Mouse (Mus musculus) layer of hippocampus, adult 9-11 months (tissue): ENCODE data around the gene Fam214b.
A peak's percentile ranks its signal among the peaks of the same experiment; 100 is the strongest.

Source experiments
- DNase-seq: peaks from one replicate; pipeline ENCODE4 v3.0.0; 2022

The Fam214b gene

DNA sequence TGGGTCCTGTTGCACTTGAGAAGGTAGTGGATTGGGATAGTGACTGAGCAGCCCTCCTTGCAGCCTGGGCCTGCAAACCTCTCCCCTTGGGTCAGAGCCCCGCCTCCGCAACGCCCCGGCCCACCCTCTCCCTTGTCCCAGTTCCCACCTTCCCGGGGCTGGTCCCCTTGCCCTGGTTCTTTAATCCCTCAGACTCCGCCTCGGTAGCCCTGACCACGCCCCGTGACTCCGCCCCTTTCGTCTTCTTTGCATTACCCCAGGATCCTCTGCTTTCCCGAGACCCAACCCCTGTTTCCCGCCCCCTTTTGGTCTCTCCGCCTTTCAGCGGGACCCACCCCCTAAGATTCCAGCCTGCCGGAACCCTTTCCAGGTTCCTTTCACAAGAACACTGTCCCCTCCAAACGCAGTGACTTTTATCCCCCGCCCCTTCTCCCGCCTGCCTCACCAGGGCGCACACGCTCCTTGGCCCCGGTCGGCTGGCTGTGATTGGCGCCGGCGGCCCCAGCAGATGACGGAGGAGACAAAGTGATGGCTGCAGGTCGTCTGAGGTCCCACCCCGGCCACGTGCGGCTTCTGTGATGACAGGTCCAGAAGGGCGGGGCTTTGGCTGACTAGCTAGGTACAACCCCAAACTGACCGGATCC is at the start of gene Fam214b:
TSS of gene Fam214b (minus strand) at position 562 of the 644 bp plus-strand sequence.
- peak; percentile 94 for DNase-seq

DNA sequence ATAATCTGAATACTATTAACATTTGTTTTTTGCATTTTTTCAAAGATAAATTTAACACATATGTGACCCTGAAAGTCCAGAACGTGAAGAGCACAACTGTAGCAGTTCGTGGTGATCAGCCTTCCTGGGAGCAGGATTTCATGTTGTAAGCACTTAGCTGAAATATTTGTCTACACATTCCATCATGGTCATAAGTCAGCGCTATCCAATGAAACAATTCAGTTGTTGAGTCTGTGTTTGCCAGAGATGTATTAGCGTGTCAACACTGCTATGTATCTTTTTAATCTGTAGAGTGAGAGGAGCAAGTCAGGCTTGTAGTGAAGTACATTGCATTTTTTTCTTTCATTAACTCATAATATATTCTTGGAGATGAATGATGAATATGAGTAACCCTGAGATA is 45.2 kb upstream of the Fam214b start:
- DNase-seq = no peak

DNA sequence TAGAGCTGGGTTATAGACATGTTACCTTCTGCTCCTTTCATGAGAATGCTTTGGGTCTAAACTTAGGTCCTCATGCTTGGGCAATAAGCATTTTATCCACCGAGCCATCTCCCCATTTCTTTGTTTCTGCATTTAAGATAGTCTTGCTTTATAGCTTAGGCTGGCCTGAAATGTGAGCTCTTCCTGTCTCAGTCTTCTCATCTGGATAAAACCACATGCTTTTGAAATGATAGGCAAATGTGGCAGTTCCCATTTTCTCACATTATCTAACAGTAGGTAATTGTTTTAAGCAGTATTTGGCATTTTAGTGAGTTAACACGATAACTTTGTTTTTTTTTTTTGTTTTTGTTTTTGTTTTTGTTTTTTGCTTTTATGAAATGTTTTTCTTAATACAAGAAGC is 43.9 kb upstream of the Fam214b start:
- DNase-seq = no peak

DNA sequence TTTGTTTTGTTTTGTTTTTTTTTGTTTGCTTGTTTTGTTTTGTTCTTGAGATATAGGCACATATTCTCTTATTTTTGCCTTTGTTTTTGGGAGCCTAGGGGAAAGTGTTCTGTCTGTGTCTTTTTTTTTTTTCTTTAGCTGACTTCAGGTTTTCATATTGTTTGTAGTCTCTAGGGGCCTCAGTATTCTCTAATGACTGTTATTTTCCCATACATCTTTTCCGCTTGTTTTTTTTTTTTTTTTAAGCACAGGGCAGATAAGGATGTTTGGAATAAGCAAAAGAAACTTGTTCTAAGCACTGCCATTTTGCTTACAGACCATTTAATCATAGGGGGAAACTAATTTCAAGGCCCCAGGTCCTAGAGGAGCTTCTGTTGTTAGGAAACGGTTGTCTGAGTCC is 36.4 kb upstream of the Fam214b start:
- no peak for DNase-seq

DNA sequence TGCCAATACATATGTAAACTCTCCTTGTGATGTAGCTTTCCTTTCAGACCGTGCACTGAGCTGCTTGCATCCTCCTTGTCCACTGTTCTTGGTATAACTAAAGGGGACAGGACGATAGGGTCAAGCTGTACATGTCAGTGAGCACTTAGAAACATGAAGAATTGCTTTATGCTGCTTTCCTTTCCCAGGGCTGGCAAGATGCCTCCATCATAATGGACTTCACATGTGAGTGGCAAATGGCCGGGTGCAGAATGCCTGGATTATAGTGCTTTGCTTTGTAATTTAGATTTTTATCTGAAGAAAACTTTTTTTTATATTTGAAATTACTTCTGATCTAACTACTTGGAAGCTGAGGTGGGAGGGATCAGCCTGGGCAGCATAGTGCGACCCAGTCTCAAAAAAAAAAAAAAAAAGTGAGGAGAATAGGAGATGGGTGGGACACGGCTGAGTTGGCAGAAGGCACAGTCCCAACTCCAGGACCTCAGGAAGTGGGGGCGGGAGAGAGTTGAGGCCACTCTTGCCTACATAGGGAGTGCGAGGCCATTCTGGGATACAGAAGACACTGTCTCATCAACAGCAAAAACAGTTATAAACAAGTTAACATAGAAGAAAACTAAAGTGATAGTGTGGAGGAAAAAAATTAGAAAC is 32.2 kb upstream of the Fam214b start:
- DNase-seq = no peak

DNA sequence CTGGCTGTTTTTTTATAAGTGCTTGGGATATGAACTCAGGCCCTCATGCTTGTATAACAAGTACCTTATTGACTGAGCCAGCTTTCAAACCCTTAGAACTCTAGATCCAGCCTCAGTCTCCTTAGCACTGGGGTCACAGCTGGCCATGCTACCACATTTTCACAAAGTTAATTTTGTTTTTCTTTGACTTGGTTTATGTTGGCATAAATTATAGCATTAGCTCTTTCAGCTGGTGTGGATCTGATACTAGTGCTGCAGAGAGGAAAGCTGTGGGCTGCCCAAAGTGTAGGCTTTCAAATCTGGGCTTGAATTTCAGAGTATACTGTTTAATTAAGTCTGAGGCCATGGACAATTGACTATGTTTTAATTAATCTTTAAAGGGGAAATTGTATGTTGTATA is 28.9 kb upstream of the Fam214b start:
- DNase-seq = no peak

DNA sequence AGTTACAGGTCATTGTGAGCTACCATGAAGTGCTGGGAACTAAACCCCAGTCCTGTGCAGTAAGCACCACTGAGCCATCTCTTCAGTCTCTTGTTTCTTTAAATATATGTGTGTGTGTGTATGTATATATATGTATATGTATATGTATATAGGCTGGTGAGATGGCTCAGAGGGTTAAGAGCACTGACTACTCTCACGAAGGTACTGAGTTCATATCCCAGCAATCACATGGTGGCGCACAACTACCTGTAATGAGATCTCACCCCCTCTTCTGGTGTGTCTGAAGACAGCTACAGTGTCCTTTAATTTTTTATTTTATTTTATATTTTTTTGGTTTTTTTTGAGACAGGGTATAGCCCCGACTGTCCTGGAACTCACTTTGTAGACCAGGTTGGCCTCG is 19.5 kb upstream of the Fam214b start:
- DNase-seq = no peak

DNA sequence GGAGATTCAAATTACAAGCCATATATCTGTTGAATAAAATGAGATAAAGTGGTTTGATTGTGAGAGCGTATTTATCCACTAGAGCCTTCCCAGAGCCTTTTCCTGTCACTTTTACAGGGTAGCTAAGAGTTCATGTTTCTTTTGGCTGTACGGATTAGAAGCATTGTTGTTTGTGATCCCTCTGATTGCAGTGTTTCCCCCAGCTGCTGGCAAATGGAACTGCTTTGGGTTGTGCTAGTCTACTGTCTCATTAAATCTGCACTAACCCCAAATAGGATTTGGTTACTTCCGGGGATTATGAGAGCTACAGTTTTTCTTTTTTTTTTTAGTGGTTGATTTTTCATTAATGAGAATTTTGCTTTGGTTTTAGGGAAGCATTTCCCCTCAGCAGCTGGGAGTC is 14.3 kb upstream of the Fam214b start:
- no peak for DNase-seq

DNA sequence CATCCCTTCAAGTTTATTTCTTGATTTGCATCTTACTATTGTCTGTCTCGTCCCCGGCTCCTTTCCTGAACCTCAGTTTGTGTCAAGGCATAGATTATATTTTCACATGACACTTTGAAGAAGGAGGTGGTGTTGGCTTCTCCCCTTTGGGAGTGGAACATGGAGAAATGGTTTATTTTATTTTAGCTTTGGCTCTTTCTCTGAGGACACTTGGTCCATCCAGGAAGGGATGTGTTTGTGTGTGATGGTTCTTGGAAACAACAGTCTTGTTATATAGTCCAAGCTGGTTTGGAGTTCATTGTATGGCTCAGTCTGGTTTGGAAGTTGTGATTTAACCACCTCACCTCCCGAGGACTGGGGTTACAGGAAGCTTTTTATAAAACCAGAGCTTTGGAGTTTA is 13.7 kb upstream of the Fam214b start:
- DNase-seq = no peak

DNA sequence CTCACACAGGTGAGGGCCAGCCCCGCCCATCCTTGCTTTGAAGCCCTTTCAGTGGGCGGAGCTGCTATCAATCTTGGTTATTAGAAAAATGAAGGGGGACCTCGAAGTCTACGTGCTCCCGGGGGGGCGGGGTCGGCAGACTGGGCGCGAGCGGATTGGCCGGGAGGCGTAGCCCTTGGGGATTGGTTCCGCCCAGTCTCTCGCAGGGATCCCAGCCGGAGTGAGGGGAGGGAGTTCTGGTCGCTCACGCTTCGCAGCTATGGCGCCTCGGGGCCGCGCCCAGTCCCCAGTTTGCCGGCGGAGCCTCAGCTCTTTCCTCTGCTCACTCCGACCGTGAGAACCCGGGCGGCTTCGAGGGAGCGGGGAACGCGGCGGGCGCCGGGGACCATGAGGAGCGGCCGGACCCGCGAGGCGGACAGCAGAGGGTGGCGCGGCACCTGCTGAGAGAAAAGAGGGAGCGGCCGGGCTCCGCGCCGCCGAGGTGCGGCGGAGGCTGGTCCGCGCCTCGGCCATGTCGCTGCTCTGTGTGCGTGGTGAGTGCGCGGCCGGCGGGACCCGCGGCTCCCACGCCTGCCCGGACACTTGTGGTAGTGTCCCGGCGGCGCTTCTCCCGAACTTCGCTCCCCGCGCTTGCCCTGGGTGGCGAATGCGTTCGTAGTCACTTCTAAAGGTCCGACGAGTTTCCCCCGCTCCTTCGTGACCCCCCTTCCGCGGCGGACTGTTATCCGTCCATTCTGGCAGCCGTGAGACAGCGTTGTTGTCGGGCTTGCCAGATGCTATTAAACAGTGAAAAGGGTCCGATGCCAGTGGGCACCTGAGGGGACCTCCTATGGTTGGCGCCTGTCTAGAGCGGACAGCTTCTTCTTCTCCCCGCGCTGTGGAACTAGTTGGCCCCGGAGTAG is 13.0 kb upstream of the Fam214b start, which contains the start of gene Unc13b:
TSS of gene Unc13b (plus strand) at position 201 of the 902 bp plus-strand sequence.
- DNase-seq = peak; percentile 85

DNA sequence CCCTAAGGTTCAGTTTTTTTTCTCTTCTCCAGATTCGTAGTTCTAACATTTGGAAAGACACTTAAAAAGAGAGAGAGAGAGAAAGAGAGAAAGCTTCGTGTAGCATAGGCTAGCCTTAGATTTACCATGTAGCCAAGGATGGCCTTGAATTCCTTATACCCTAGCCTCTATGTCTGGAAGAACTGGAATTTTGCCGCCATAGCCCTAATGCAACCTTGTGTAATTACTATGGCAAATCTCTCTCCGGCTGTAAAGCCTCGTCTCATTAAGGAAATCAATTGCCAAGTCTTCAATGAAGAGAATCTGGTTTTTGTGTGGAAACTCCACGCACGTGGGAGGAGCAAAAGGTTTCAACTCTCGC is 12.4 kb upstream of the Fam214b start:
- no peak for DNase-seq

DNA sequence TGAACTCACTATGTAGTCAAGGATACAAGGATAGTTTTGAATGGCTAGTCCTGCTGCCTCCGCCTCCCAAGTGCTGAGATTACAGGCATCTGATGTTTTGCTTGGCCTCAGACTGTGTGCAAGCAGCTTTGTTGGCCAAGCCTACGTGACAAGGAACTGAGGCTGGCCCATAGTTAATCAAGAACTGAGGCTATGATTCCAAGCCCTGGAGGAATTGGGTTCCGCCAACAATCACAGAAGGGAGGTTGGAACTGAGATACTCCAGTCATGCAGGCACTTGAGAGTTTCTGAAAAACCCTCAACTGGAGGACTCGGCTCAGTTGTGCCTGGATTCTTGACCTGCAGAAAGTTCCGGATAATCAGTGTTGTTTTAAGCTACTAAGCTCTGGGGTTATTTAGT is 11.6 kb upstream of the Fam214b start:
- no peak for DNase-seq

DNA sequence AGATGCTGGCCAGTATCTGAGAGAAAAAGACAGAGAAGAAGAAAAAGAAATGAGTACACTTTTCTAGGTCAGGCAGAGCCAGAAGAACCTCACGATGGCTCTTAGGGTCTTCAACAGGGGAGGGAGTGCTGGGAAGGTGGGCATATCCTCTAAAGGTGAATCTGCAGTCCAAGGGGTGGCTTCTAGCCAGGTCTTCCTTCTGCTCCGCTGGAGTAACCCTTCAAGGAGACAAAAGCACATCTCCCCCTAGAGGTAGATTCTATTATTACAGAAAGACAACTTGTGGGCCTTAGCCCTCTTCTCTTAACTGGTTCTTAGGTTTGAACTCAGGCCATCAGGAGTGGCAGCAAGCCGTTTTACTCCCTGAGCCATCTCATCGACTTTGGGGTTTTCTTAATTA is 6.6 kb upstream of the Fam214b start:
- DNase-seq = no peak

DNA sequence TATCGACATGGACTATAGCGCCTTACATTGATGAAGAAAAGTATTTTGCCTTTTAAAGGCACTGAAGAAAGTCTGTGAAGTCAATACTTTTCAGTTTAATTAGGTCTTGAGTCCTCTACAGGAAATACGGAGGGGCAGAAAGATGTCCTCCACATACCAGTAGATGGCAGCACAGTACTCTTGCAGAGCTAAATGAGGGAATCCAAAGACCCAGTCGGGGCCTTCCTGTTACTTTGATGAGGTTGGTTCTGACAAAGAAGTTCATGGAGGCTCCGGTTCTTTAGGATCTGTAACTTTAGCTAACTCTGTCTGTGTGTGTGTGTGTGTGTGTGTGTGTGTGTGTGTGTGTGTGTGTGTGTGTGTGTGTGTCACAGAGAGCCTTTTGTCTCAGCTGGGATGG is 1.2 kb upstream of the Fam214b start:
- DNase-seq = peak; percentile 88

DNA sequence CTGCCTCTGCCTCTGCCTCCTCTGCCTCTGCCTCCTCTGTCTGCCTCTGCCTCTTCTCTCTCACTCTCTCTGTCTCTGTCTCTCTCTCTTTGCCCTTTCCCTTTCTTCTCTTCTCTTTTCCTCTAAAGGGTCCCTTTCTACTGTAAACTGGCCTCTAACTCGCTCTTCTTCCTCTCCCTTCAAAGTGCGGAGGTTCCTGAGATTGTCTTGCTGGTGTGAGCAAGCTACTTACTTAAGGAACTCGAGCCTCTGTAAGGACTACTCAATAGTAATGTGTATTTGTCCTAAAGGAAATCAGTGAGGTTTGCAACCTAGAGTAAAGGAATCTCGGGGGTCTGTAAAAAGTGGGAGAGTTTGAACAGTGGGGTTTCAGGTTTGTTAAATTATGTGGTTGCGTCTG is 587 bp upstream of the Fam214b start:
- DNase-seq = no peak

DNA sequence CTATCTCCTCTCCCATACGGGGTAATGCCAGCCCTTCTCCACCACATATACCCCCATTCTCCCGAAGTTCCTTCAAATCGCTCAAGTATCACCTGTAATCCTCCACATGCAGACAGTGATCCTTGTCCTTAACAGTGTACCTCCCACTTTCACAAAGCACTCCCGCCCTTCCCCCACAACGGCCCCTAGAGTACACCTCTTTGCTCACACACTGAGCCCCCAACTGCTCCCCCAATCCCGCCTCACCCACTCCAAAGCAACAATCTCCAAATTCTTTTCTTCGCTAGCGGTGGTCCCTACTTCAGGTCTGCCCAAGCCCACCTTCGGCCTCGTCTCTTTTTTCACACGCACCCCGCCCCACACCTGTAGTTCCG is 748 bp downstream of the Fam214b start:
- DNase-seq = no peak

DNA sequence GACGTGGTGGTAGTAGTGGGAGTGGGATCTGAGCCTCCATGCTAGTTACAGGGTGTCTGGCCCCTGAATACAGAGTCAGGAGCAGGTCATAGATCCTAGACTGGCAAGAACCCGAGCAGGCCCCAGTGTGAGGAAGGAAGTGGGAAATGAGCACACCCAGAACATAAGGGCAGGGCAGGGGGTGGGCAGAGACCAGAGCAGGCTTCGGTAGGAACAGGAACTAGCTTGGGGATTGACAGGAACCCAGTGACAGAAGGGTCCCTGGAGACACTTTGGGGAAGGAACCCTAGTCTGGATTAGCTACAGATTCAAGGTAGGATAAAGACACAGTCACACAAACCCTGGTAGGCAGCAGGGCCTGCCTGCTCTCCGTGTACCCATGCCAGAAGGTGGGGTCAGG is 1.3 kb downstream of the Fam214b start:
- DNase-seq = peak; percentile 62

DNA sequence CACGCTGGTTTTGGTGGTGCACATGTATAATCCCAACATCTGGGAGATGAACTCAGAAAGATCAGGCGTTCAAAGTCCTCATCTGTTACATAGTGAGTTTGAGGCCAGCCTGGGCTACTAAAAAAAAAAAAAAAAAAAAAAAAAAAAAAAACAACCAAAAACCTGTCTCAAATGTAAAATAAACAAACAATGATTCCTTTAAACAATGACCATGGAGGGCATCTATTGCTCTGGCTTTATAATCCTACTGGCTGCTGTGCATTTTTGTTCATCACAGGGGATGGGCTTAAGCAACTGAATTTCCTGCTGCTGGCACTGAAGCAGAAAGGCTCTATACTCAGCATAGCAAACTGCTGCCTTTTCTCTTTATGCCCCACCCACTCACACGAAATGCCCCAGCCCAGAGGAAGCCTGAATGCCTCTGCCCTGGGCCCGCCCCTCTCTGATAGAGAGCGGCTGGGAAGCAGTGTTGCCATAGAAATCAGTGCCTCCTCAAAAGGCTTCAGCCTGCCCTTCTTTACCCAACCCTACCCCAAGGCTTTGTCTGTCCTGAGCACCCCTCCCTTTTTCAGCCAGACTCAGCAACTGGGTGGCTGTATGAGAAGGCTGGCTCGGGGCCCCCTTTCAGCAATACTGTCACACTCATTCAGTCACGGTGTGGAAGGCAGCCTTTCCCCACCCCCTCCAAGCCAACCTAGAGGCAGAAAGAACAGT is 2.2 kb downstream of the Fam214b start:
- peak; percentile 72 for DNase-seq

DNA sequence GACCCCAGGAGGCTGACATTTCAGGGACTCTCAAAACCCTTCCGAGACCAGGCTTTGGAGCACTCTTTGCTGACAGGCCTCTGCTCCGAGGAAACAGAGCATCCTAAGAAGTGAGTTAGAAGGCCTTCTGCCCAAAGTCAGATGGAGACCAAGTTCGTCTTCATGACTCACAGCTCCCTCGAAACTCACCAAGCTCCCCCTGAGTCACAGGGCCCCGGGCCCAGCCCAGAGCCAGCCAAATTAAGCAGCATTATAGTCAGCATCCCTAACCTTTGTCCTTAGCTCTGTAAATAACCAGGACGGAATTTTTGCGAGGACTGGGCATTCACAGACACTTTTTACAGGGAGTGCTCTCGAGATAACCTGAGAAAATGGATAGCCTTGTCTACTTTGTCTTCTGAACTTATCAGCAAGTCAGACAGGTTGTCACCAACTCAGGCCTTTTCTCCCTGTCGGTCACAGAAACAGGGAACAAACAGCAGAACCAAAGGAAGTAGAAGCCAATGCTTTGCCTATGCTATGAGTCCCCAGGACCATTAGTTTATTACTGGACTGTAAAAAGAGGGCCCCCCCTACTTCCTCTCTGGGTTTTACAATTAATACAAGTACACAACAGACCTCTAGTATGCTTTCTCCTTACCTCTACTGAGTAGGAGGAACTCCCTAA is 5.0 kb downstream of the Fam214b start:
- no peak for DNase-seq

DNA sequence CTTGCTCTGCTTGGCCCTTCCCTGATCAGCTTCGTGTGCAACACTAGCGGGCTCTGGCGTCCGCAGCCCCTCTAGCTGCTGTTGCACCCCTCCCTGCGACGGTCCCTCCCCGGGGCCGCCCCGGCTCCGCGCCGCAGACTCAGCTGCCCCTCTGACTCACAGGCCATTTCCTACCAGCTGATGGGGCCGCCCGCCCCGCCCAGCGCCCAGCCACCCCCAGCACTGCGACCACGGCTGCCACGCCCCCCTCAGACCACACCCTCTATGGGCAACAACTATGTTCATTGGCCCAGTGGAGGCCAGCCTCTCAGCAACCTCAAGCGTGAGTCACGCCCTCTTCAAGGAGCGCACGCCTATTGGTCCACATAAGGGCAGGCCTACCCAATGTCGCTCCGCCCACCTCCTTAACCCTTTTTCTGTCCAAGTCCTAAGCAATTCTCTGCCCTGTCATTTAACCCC is 5.9 kb downstream of the Fam214b start:
- DNase-seq = peak; percentile 99

DNA sequence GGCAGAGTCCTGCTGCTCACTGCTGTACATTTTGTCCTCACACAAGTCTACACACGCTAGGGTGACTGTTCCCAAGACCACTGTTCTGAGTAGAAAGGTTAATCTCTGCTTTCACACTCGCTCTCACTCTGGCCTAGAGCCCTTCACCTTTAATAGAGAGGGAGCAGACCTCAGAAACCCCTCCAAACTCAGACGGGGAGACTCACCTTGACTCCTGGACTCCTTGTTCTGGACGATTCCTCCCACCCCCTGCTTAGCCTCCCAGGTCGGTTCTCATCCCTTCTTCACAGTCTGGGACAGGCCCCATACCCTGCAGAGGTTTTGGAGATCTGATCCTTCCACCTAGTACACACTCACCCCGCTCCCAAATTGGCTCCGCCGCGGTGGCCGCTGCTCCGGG is 6.4 kb downstream of the Fam214b start:
- DNase-seq = no peak
